Mouse (Mus musculus) granulocyte monocyte progenitor cell, adult 5-6 weeks (primary cell): ENCODE results near the gene Picalm. TPM values are rescaled to one million over a fixed set of nuclear protein-coding genes. Genes with fewer than 3 reads are reported as not detected.

ENCODE experiments used
- total RNA-seq, 2 experiments: library from RNA; stranded (forward) in 1 of 2; stranded (reverse) in 1 of 2; fragments of 200-712, 200-1000 nt in 1 of 2; fragments of >200 nt in 1 of 2; fragmentation: Nextera tagmentation in 1 of 2; gene quantifications; 2 replicates each; pipeline ENCODE4 v1.2.3; 2014 to 2017

The Picalm gene
- total RNA-seq, 2 experiments from 2014 or later: 65.0 to 86.8 TPM

Other genes starting within 250 kb of the Picalm start
- not detected in 2 replicates for gene Ccdc81, start 226.6 kb upstream of the Picalm start, total RNA-seq (2014; fragmentation: Nextera tagmentation)
- gene Ccdc81, start 226.6 kb upstream of the Picalm start, total RNA-seq (2017): not detected in 2 replicates
- 50.9 and 57.8 TPM in 2 replicates for gene Hikeshi, start 189.0 kb upstream of the Picalm start, total RNA-seq (2014; fragmentation: Nextera tagmentation)
- 98.2 and 108 TPM in 2 replicates for gene Hikeshi, start 189.0 kb upstream of the Picalm start, total RNA-seq (2017)
- gene Eed, start 149.2 kb upstream of the Picalm start, total RNA-seq (2014; fragmentation: Nextera tagmentation): 89.6 and 108 TPM in 2 replicates
- gene Eed, start 149.2 kb upstream of the Picalm start, total RNA-seq (2017): 130 and 164 TPM in 2 replicates
- gene Ccdc83, start 135.6 kb downstream of the Picalm start, total RNA-seq (2014; fragmentation: Nextera tagmentation): not detected in 2 replicates
- not detected in 2 replicates for gene Ccdc83, start 135.6 kb downstream of the Picalm start, total RNA-seq (2017)
- not detected in 2 replicates for gene Sytl2, start 172.0 kb downstream of the Picalm start, total RNA-seq (2014; fragmentation: Nextera tagmentation)
- not detected in 2 replicates for gene Sytl2, start 172.0 kb downstream of the Picalm start, total RNA-seq (2017)